Mouse (Mus musculus) liver, embryonic 13.5 days (tissue): ENCODE data around the gene Slc39a8. TPM values are rescaled to one million over a fixed set of nuclear protein-coding genes. Genes with fewer than 3 reads are reported as not detected.
A peak's percentile ranks its signal among the peaks of the same experiment; 100 is the strongest.

ENCODE experiments used
- ATAC-seq: fragments of 200-750 bp; cut with Nextera tagmentation; 2 replicates; pipeline ENCODE4 v1.8.0; 2017; ENCODE audit warnings: low read depth, mild to moderate bottlenecking, moderate number of reproducible peaks, moderate library complexity
- DNase-seq: peaks from one replicate; pipeline ENCODE4 v3.0.0; 2022
- H3K27ac ChIP-seq: fragments of 300-500 bp; sonication (generic); 2 replicates; pipeline ENCODE4 v1.5.1; 2015; ENCODE audit warnings: moderate library complexity, mild to moderate bottlenecking, inconsistent platforms
- H3K27me3 ChIP-seq: fragments of 300-500 bp; sonication (generic); 2 replicates; pipeline ENCODE4 v1.6.1; 2015; ENCODE audit warnings: mild to moderate bottlenecking, inconsistent platforms
- H3K36me3 ChIP-seq: fragments of 300-500 bp; sonication (generic); 2 replicates; pipeline ENCODE4 v1.6.1; 2015; ENCODE audit warnings: mild to moderate bottlenecking, inconsistent platforms
- H3K4me1 ChIP-seq: fragments of 300-500 bp; sonication (generic); replicated peaks from 2 replicates; pipeline ENCODE4 v1.6.1; 2015; ENCODE audit warnings: inconsistent platforms
- H3K4me2 ChIP-seq: fragments of 300-500 bp; sonication (generic); 2 replicates; pipeline ENCODE4 v1.6.1; 2015; ENCODE audit warnings: inconsistent platforms, mild to moderate bottlenecking, moderate library complexity
- H3K4me3 ChIP-seq: fragments of 300-500 bp; sonication (generic); replicated peaks from 2 replicates; pipeline ENCODE4 v1.5.1; 2015; ENCODE audit warnings: mild to moderate bottlenecking, inconsistent platforms
- H3K9ac ChIP-seq: fragments of 300-500 bp; sonication (generic); 2 replicates; pipeline ENCODE4 v1.6.1; 2015; ENCODE audit warnings: mild to moderate bottlenecking, inconsistent platforms
- H3K9me3 ChIP-seq: fragments of 300-500 bp; sonication (generic); replicated peaks from 2 replicates; pipeline ENCODE4 v1.6.1; 2016; ENCODE audit warnings: inconsistent platforms
- WGBS: fragments of 180-500 bp; shearing (Covaris S2); methylation state at CpG from one replicate; pipeline ENCODE4 v1.1.7; 2015; ENCODE audit not compliant: insufficient replicate concordance; 5-methylcytosine and 5-hydroxymethylcytosine counted together
- polyA plus RNA-seq: library from polyadenylated mRNA; unstranded; fragments of >200 nt; fragmentation: Nextera tagmentation; extraction: Ambion mirVana; gene quantifications from 2 replicates; pipeline ENCODE4 v1.2.1, GENCODE M21; 2015

Gene Slc39a8
- 61.3 and 76.0 TPM in 2 replicates for polyA plus RNA-seq

GRCm38 (mm10) chr3:135825016-135825753 lies at the start of gene Slc39a8:
Gene Slc39a8 (plus strand): TSS chr3:135825279.
- peak within 1 kb of the TSS; percentile 90 for H3K9ac ChIP-seq
- H3K9me3 ChIP-seq: no peaks in the 10 kb centered on the region
- peak within 1 kb of the TSS; percentile 83 for H3K4me3 ChIP-seq
- H3K4me2 ChIP-seq: peak within 1 kb of the TSS; percentile 96
- peaks cover 52% of the 10 kb centered on the region for H3K4me1 ChIP-seq
- DNase-seq: peak; percentile 90
- H3K27me3 ChIP-seq: no peaks in the 10 kb centered on the region
- WGBS: under 1% methylated on average over 22 of the region's 22 CpGs
- H3K36me3 ChIP-seq: peaks cover 10% of the 10 kb centered on the region
- H3K27ac ChIP-seq: peak within 1 kb of the TSS; percentile 97
- peak; percentile 87 for ATAC-seq

- Histone ChIP-seq H3K4me2 (no peak overlapping the region), H3K27ac (no peak overlapping the region), H3K27me3 (no peaks in the 10 kb centered on the region), H3K9ac (no peak overlapping the region), H3K36me3 (no peaks in the 10 kb centered on the region), H3K4me1 (no peaks in the 10 kb centered on the region), H3K4me3 (no peak overlapping the region), H3K9me3 (no peaks in the 10 kb centered on the region)
- WGBS: 56% methylated on average over 7 of the region's 7 CpGs
- no peak for ATAC-seq
- no peak for DNase-seq
Observed at GRCm38 (mm10) chr3:135785065-135785464, 40.0 kb upstream of the Slc39a8 start.

- DNase-seq (no peak), ATAC-seq (no peak)
- 73% methylated on average over 6 of the region's 6 CpGs for WGBS
- Histone ChIP-seq H3K4me3 (no peak overlapping the region), H3K27ac (no peak overlapping the region), H3K27me3 (no peaks in the 10 kb centered on the region), H3K9ac (no peak overlapping the region), H3K36me3 (no peaks in the 10 kb centered on the region), H3K9me3 (no peaks in the 10 kb centered on the region), H3K4me2 (no peak overlapping the region), H3K4me1 (0 out of 2 replicates have a peak, but pooled peaks cover 3% of the 10 kb centered on the region)
Observed at GRCm38 (mm10) chr3:135796117-135796516, 29.0 kb upstream of the Slc39a8 start.

- DNase-seq (no peak), ATAC-seq (no peak)
- no peaks in the 10 kb centered on the region for H3K9me3 ChIP-seq
- H3K27ac ChIP-seq: no peak overlapping the region
- no peak overlapping the region for H3K4me2 ChIP-seq
- H3K9ac ChIP-seq: no peak overlapping the region
- H3K27me3 ChIP-seq: no peaks in the 10 kb centered on the region
- no peak overlapping the region for H3K4me3 ChIP-seq
- H3K36me3 ChIP-seq: no peaks in the 10 kb centered on the region
- WGBS: 76% methylated on average over 3 of the region's 3 CpGs
- H3K4me1 ChIP-seq: 0 out of 2 replicates have a peak, but pooled peaks cover 3% of the 10 kb centered on the region
Observed at GRCm38 (mm10) chr3:135798241-135798640, 26.8 kb upstream of the Slc39a8 start.

DNA sequence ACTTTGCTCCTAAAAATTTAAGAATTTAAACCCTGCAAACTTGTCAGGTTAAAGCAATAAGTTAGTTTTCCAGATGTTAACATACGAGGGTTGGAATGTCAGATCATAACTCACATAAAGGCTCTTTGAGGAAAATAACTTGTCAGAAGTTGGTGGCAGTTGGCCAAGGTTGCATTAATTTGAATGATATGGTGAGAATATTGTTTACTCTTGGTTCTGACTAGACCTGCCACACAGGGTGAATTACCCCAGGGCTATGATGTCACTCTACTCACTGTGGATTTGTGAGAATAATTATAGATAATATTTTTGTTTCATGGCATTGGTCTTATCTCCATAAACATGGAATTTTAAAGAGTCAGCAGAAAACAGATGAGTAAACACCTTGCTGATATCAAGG lies 26.4 kb upstream of the Slc39a8 start:
- ATAC-seq: no peak
- H3K4me1 ChIP-seq: 0 out of 2 replicates have a peak, but pooled peaks cover 3% of the 10 kb centered on the region
- DNase-seq: no peak
- H3K27me3 ChIP-seq: no peaks in the 10 kb centered on the region
- no peak overlapping the region for H3K4me3 ChIP-seq
- no peak overlapping the region for H3K4me2 ChIP-seq
- no peaks in the 10 kb centered on the region for H3K36me3 ChIP-seq
- H3K27ac ChIP-seq: no peak overlapping the region
- no peaks in the 10 kb centered on the region for H3K9me3 ChIP-seq
- H3K9ac ChIP-seq: no peak overlapping the region
- WGBS: 57% methylated on average over 1 of the region's 1 CpGs

DNA sequence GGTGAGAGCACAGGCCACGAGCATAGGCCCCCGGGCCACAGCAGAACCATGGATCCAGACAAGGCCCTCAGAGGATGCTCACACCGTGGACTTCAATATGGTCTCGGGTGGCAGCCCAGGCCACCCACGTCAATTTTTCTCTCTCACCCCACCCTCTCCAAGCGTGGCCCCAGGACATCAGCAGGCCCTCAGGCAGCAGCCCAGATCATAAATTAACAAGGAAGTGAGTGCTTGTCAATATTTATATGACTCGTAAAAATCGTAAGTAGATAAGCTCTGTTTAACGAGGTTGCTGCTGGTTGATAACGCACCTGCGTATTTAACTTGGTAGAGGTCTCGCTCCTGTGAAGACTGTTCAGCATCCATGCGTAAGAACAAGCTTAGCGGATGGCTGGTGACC lies 10.4 kb upstream of the Slc39a8 start:
- Histone ChIP-seq H3K9me3 (no peaks in the 10 kb centered on the region), H3K27me3 (no peaks in the 10 kb centered on the region), H3K4me1 (0 out of 2 replicates have a peak, but pooled peaks cover 2% of the 10 kb centered on the region), H3K27ac (no peak overlapping the region), H3K4me2 (no peak overlapping the region), H3K9ac (no peak overlapping the region), H3K36me3 (no peaks in the 10 kb centered on the region), H3K4me3 (no peak overlapping the region)
- ATAC-seq (no peak), DNase-seq (no peak)
- 70% methylated on average over 14 of the region's 14 CpGs for WGBS

GRCm38 (mm10) chr3:135815973-135816727 lies 8.9 kb upstream of the Slc39a8 start:
- Histone ChIP-seq H3K27ac (no peak overlapping the region), H3K4me1 (0 out of 2 replicates have a peak, but pooled peaks cover 2% of the 10 kb centered on the region), H3K27me3 (no peaks in the 10 kb centered on the region), H3K36me3 (no peaks in the 10 kb centered on the region), H3K9me3 (no peaks in the 10 kb centered on the region), H3K4me2 (no peak overlapping the region), H3K4me3 (no peak overlapping the region), H3K9ac (no peak overlapping the region)
- 65% methylated on average over 5 of the region's 5 CpGs for WGBS
- DNase-seq (no peak), ATAC-seq (no peak)

DNA sequence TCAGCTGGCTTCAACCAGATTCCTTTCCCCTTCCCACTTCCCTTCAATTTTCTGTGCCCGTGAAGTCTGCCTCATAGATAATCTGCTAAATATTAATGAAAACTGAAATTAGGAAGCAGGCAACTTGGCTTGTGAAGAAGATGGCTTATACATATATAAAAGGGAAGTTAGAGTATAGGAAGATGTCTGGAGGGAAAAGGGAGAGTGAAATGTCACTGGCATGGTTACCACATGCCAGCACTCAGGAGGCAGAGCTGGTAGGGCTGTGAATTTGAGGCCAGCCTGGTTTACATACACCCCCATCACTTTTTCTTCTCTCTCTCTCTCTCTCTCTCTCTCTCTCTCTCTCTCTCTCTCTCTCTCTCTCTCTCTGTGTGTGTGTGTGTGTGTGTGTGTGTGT lies 8.0 kb upstream of the Slc39a8 start:
- Histone ChIP-seq H3K36me3 (no peaks in the 10 kb centered on the region), H3K4me3 (no peak overlapping the region), H3K4me2 (no peak overlapping the region), H3K27me3 (no peaks in the 10 kb centered on the region), H3K9ac (no peak overlapping the region), H3K27ac (no peak overlapping the region), H3K4me1 (0 out of 2 replicates have a peak, but pooled peaks cover 2% of the 10 kb centered on the region), H3K9me3 (no peaks in the 10 kb centered on the region)
- 56% methylated on average over 1 of the region's 1 CpGs for WGBS
- ATAC-seq (no peak), DNase-seq (no peak)

- no peak for ATAC-seq
- peak overlapping the region; percentile 70 for H3K9ac ChIP-seq
- no peaks in the 10 kb centered on the region for H3K27me3 ChIP-seq
- no peak for DNase-seq
- H3K4me1 ChIP-seq: peaks cover 44% of the 10 kb centered on the region
- peaks cover 3% of the 10 kb centered on the region; the same call in 1 of the 2 replicates for H3K36me3 ChIP-seq
- H3K4me3 ChIP-seq: peak overlapping the region; percentile 83
- H3K9me3 ChIP-seq: no peaks in the 10 kb centered on the region
- H3K4me2 ChIP-seq: peak overlapping the region; percentile 96
- 3% methylated on average over 2 of the region's 4 CpGs for WGBS
- H3K27ac ChIP-seq: peak overlapping the region; percentile 97
Observed at GRCm38 (mm10) chr3:135824436-135824835, 643 bp upstream of the Slc39a8 start.

DNA sequence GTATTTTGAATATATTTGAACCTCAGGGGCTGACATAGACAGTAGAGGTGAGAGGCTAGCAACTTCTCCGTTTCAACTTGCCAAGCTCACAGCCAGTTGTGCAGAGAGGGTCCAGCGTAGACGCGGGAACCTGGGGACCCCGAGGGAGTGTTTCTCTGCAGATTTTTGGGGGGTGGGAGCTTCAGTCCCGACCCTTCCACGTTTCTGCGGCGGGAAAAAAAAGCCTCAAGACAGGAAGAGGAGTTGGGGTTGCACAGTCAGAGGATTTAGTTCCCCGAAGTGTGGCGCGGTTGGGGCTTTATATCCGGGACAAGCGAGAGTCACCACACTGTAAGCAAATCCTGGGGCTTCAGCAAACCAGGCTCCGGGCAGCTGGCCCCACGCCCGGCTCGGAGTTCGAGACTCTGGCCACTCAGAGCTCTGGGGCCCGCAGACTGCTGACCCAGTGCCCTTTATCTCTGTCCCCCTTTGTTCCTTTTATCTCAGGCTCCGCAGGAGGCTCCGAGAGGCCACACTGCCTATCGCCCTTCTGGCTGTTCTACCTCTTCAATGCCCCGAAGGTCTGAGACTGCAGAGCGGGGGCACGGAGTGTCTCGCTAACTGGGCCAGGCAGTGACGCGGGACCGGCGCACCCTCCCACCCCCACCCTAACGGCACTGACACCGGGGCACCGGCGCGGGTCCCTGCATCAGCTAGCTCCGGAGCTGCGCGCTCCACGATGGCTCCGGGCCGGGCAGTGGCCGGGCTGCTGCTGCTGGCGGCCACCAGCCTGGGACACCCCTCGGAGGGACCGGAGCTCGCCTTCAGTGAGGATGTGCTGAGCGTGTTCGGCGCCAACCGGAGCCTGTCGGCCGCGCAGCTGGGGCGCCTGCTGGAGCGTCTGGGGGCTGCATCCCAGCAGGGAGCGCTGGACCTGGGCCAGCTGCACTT lies 940 bp downstream of the Slc39a8 start:
- DNase-seq (peak; percentile 73), ATAC-seq (peak; percentile 76)
- peak overlapping the region; percentile 97 for H3K27ac ChIP-seq
- WGBS: under 1% methylated on average over 57 of the region's 57 CpGs
- no peaks in the 10 kb centered on the region for H3K9me3 ChIP-seq
- H3K36me3 ChIP-seq: peaks cover 19% of the 10 kb centered on the region
- H3K4me2 ChIP-seq: peak overlapping the region; percentile 96
- peak overlapping the region; percentile 83 for H3K4me3 ChIP-seq
- peak overlapping the region; percentile 90 for H3K9ac ChIP-seq
- H3K27me3 ChIP-seq: no peaks in the 10 kb centered on the region
- H3K4me1 ChIP-seq: peaks cover 59% of the 10 kb centered on the region
